Mouse (Mus musculus): ENCODE data around the gene Fasl. TPM values are rescaled to one million over a fixed set of nuclear protein-coding genes. Genes with fewer than 3 reads are reported as not detected.

The Fasl gene
- total RNA-seq, 1 experiment from 2014 or later, result 164 TPM

Other genes with a start within 250 kb of the Fasl start
- 123 to 163 TPM (median 160 TPM) in 3 replicates for gene Suco, start 88.2 kb upstream of the Fasl start, total RNA-seq (2017)
- gene Pigc, start 180.7 kb upstream of the Fasl start, total RNA-seq (2017), result 24.8 to 30.8 TPM (median 27.2 TPM) in 3 replicates
- not detected in 3 replicates for gene 4930558K02Rik, start 191.1 kb upstream of the Fasl start, total RNA-seq (2017)

All from monocyte, adult 5-6 weeks (primary cell).